Mouse (Mus musculus): ENCODE data around the gene Hoxb3. TPM values are rescaled to one million over a fixed set of nuclear protein-coding genes. Genes with fewer than 3 reads are reported as not detected.

Hoxb3 gene
- polyA plus RNA-seq, 1 experiment from 2014 or later, result 53.8 TPM

GRCm38 (mm10) chr11:96313806-96314428 lies 9.2 kb upstream of the Hoxb3 start:
- POLR2A ChIA-PET, result interaction anchor here (1.0 to 32.9 kb wide), 9 partner anchors 20 to 428 kb away, joined by 3 to 1274 read pairs (median 6); partner anchors contain the start of genes Hoxb5, Hoxb6, Hoxb7 and Hoxb8
- CTCF ChIA-PET, result interaction anchor here (0.9 to 2.3 kb wide), 7 partner anchors 9 to 306 kb away, joined by 3 to 7 read pairs (median 4); no protein-coding TSS in a partner anchor
- DNase-seq (ENCODE audit: low read depth, low spot score) (no peak), ATAC-seq (no peak)
- in situ Hi-C loops (cut with MboI; ENCODE audit: low pct_unique_long_range_greater_than_20kb), result loop anchor here (5.0 kb wide), 1 partner anchor 38 kb away; the partner anchor contains the start of gene Hoxb2
- TF ChIP-seq CTCF (IDR thresholded peaks at IDR 0.05), result no peak
- H3K27me3 ChIP-seq, result no peaks in the 10 kb centered on the region

DNA sequence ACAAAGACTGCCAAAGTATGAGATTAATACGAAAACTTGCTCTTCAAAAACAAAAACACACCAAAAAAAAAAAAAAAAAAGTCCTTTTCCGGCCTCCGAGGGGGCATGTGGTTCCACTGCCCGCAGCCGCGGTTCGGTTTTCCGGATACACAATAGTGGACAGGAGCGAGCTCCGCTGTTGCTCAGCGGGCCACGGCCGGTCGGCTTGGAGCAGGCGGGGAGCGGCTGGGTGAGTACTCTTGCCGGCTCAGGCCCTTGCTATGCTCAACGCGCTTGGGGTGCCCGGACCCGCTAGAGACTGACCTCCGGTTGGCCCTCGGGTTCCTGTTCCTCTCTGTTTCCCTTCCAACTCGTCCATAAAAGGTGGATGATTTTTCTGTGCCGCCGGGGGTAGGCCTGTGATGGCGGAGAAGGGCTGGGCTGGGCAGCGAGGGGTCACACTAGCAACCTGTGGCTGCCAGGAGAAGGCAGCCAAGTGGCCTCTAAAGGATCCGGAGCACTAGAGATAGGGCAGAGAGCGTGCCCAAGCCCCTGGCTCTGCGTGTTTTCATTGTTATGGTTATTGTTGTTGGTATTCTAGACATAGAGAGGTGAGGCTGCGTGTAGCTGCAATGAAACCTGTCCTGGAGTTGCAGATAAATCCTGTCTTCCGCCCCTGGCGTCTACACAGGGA lies 8.3 kb upstream of the Hoxb3 start:
- DNase-seq (ENCODE audit: low read depth, low spot score), result no peak
- no peak for TF ChIP-seq CTCF (IDR thresholded peaks at IDR 0.05)
- no peak for ATAC-seq
- CTCF ChIA-PET, result interaction anchor here (1.4 to 3.7 kb wide), 5 partner anchors 13 to 232 kb away, joined by 3 to 16 read pairs (median 6); no protein-coding TSS in a partner anchor
- in situ Hi-C loops (cut with MboI; ENCODE audit: low pct_unique_long_range_greater_than_20kb), result loop anchor here (5.0 kb wide), 1 partner anchor 37 kb away; the partner anchor contains the start of gene Hoxb2
- POLR2A ChIA-PET, result interaction anchor here (1.0 to 32.9 kb wide), 8 partner anchors 25 to 427 kb away, joined by 3 to 1274 read pairs (median 4); partner anchors contain the start of genes Hoxb5, Hoxb6, Hoxb7 and Hoxb8
- H3K27me3 ChIP-seq, result no peaks in the 10 kb centered on the region

DNA sequence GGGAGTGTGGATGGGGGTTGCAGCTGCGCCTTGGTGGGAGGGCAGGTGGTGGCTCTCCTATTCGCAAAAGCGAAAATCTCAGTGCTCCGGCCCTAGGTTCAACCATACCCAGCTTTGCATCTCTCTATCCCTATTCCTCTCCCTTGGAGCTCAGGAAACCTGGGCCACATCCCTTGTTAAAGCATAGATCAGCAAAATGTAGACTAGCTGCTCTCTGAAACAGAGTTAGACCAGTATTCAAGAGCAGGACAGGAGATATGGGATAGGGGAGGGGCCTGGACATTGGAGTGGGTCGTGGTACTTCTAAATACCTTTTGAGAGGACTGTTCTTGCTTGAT lies 7.8 kb upstream of the Hoxb3 start:
- POLR2A ChIA-PET, result interaction anchor here (0.6 to 32.9 kb wide), 6 partner anchors 27 to 230 kb away, joined by 3 to 1274 read pairs (median 4); partner anchors contain the start of genes Hoxb5, Hoxb6, Hoxb7 and Hoxb8
- in situ Hi-C loops (cut with MboI; ENCODE audit: low pct_unique_long_range_greater_than_20kb), result no loop called here
- H3K27me3 ChIP-seq, result no peaks in the 10 kb centered on the region
- CTCF ChIA-PET, result interaction anchor here (1.4 to 3.7 kb wide), 4 partner anchors 13 to 231 kb away, joined by 3 to 16 read pairs (median 5); no protein-coding TSS in a partner anchor
- ATAC-seq (no peak), DNase-seq (ENCODE audit: low read depth, low spot score) (no peak)
- no peak for TF ChIP-seq CTCF (IDR thresholded peaks at IDR 0.05)

- no peak for ATAC-seq
Observed at GRCm38 (mm10) chr11:96316696-96317607, 6.2 kb upstream of the Hoxb3 start.

GRCm38 (mm10) chr11:96317608-96318367 lies 5.3 kb upstream of the Hoxb3 start, which contains the start of gene Hoxb4:
Hoxb4 (plus strand) TSS chr11:96318267.
- DNase-seq (ENCODE audit: low read depth, low spot score) (no peak), ATAC-seq (no peak)
- POLR2A ChIA-PET, result interaction anchor here (0.6 to 32.9 kb wide), 9 partner anchors 19 to 226 kb away, joined by 3 to 1274 read pairs (median 5); partner anchors contain the start of genes Hoxb5, Hoxb6, Hoxb7 and Hoxb8
- H3K27me3 ChIP-seq, result no peaks in the 10 kb centered on the region
- no peak for TF ChIP-seq CTCF (IDR thresholded peaks at IDR 0.05)
- CTCF ChIA-PET, result interaction anchor here (0.9 to 3.7 kb wide), 3 partner anchors 21 to 90 kb away, joined by 3 to 16 read pairs (median 3); no protein-coding TSS in a partner anchor
- in situ Hi-C loops (cut with MboI; ENCODE audit: low pct_unique_long_range_greater_than_20kb), result no loop called here

More at GRCm38 (mm10) chr11:96316696-96317607, 6.2 kb upstream of the Hoxb3 start:
- in situ Hi-C loops (cut with MboI; ENCODE audit: low pct_unique_long_range_greater_than_20kb), result no loop called here
- no peaks in the 10 kb centered on the region for H3K27me3 ChIP-seq
- ChIA-PET POLR2A (interaction anchor here (0.7 to 32.9 kb wide), 10 partner anchors 12 to 238 kb away, joined by 3 to 1274 read pairs (median 5); partner anchors contain the start of genes Hoxb5, Hoxb6, Hoxb7 and Hoxb8), CTCF (interaction anchor here (0.9 to 3.7 kb wide), 6 partner anchors 15 to 419 kb away, joined by 3 to 16 read pairs (median 3); no protein-coding TSS in a partner anchor)
- TF ChIP-seq CTCF (IDR thresholded peaks at IDR 0.05), result no peak
- no peak for DNase-seq (ENCODE audit: low read depth, low spot score)

- DNase-seq (ENCODE audit: low read depth, low spot score) (no peak), ATAC-seq (no peak)
- no peaks in the 10 kb centered on the region for H3K27me3 ChIP-seq
- in situ Hi-C loops (cut with MboI; ENCODE audit: low pct_unique_long_range_greater_than_20kb), result no loop called here
- TF ChIP-seq CTCF (IDR thresholded peaks at IDR 0.05), result no peak
- ChIA-PET CTCF (interaction anchor here (3.7 kb wide), 1 partner anchor 37 kb away, joined by 16 read pairs; no protein-coding TSS in a partner anchor), POLR2A (interaction anchor here (0.6 to 32.9 kb wide), 7 partner anchors 19 to 225 kb away, joined by 4 to 1274 read pairs (median 6); partner anchors contain the start of genes Hoxb5, Hoxb6, Hoxb7 and Hoxb8)
Observed at GRCm38 (mm10) chr11:96318368-96319070, 4.6 kb upstream of the Hoxb3 start.

GRCm38 (mm10) chr11:96319071-96319902 lies 3.8 kb upstream of the Hoxb3 start:
- no peaks in the 10 kb centered on the region for H3K27me3 ChIP-seq
- in situ Hi-C loops (cut with MboI; ENCODE audit: low pct_unique_long_range_greater_than_20kb), result no loop called here
- peak; percentile 81 for DNase-seq (ENCODE audit: low read depth, low spot score)
- peak; percentile 31 for ATAC-seq
- POLR2A ChIA-PET, result interaction anchor here (0.9 to 8.5 kb wide), 3 partner anchors 12 to 421 kb away, joined by 3 to 92 read pairs (median 28); partner anchors contain the start of gene Hoxb5
- no peak for TF ChIP-seq CTCF (IDR thresholded peaks at IDR 0.05)
- CTCF ChIA-PET, result no interaction called here

GRCm38 (mm10) chr11:96319910-96320309 lies 3.2 kb upstream of the Hoxb3 start:
- in situ Hi-C loops (cut with MboI; ENCODE audit: low pct_unique_long_range_greater_than_20kb), result no loop called here
- TF ChIP-seq CTCF (IDR thresholded peaks at IDR 0.05), result no peak
- no peaks in the 10 kb centered on the region for H3K27me3 ChIP-seq
- no peak for DNase-seq (ENCODE audit: low read depth, low spot score)
- POLR2A ChIA-PET, result interaction anchor here (0.9 to 8.5 kb wide), 3 partner anchors 12 to 420 kb away, joined by 3 to 92 read pairs (median 28); partner anchors contain the start of gene Hoxb5
- CTCF ChIA-PET, result no interaction called here
- peak; percentile 4 for ATAC-seq

Data from Patski (cell line).